Mouse (Mus musculus): ENCODE results near the gene Ryr3. TPM values are rescaled to one million over a fixed set of nuclear protein-coding genes. Genes with fewer than 3 reads are reported as not detected.

Ryr3 gene
- polyA plus RNA-seq (2012; rRNA removed), result 1.4 and 1.5 TPM in 2 replicates

DNA sequence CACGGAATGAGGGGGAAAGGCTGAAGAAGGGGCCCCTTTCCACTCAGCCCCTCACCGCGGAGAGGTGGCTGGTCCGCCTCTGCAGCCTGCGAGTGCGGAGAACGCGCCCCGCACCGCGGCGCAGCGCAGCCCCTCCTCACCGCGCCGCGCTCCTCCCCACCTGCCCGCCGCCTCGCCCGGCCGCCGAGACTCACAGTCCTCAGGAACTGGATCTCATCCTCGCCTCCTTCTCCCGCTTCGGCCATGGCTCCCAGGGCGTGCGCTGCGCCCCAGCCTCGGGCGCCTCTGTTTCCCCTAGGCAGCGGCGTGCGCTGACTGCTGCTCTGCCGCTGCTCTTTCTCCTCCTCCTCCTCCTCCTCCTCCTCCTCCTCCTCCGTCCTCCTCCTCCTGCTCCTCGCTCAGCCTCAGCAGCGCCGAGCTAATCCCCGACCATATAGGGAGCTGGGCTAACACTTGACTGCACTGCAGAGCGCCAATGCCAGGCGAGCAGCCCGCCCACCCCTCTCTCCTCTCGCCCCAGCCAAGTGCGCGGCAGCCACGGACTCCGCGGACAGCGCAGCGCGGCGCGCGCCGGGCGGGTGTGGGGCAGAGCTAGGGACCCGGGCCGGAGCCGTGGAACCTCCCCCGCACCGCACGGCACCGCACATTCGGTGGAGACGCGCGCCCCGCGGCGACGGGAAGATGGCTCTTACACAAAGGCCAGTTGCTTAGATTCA lies at the start of gene Ryr3:
Ryr3 (minus strand) TSS at position 351 of the 716 bp plus-strand sequence.
- no peak for DNase-seq (ENCODE audit: low read depth)

DNA sequence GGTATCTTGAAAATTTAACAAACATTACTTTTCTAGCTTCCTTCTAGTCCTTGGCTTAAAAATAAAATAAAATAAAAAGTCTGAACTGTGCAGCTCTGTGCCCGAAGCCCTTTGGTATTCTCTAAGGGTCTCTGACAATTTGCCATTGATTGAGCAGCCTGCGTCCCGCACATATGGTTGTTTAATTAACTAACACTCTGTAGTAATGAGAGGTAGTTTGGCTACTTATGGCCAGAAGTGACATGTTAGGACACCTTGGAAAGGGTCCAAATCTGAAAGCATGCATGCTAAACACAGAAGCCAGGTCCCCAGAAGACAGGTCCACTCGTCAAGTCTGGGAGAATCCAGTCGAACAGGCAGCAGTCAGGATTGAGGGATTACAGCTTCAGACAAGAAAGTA lies 22.0 kb upstream of the Ryr3 start:
- DNase-seq (ENCODE audit: low read depth), result no peak

- no peak for DNase-seq (ENCODE audit: low read depth)
Measured at GRCm38 (mm10) chr2:113236993-113237392, 20.1 kb upstream of the Ryr3 start.

- no peak for DNase-seq (ENCODE audit: low read depth)
Measured at GRCm38 (mm10) chr2:113234559-113234958, 17.7 kb upstream of the Ryr3 start.

GRCm38 (mm10) chr2:113233356-113233755 lies 16.5 kb upstream of the Ryr3 start:
- no peak for DNase-seq (ENCODE audit: low read depth)

- DNase-seq (ENCODE audit: low read depth), result no peak
Measured at GRCm38 (mm10) chr2:113216105-113216745, 671 bp downstream of the Ryr3 start.

DNA sequence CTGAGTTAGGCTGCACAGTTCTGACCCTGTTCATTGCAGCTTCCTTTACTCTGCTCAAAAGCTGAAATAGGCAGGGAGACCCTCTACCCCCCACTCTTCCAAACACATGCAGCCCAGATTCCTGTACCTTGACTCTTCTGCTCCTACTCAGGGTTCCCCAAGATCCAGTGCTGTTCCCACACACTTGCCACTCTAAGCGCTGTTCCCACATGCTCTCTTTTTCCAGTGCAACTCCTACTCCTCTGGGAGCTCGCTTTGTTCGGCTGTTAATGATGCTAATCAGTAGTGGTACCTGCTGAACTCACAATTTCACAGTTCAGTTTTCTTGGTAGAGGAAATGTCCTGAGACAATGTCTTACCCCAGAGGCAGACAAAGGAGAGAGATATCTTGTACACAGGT lies 6.9 kb downstream of the Ryr3 start:
- no peak for DNase-seq (ENCODE audit: low read depth)

GRCm38 (mm10) chr2:113209263-113209662 lies 7.6 kb downstream of the Ryr3 start:
- no peak for DNase-seq (ENCODE audit: low read depth)

- DNase-seq (ENCODE audit: low read depth), result no peak
Measured at GRCm38 (mm10) chr2:113202857-113203256, 14.0 kb downstream of the Ryr3 start.

DNA sequence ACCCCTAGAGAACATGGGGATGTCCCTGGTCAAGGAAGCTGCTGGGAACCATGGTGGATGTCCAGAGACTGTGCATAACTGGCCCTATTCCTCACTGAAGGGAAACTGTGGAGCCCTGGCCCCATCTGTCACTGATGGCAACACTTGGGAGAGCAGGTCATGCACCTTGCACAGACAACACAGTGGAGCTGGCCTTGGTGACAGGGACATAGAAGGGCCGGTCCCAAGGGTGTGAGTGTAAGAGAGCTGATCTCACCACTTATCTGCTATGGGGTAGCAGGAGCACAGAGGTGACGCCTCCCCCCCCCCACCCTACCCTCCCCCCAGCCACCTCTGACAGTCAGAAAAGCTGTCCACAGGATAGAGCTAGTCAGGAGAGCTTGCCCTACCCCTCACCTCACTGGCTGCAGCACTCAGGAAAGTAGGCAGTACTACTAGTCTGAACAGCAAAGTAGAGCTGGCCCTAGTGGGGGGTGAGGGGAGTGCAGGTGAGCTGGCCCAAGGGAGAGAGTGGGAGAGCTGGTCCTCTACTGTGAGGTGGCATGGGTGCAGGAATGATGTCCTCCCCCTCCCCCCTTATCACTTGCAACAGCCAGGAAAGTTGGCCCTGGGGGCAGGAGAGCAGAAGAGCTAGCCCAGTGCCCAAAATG lies 17.7 kb downstream of the Ryr3 start:
- DNase-seq (ENCODE audit: low read depth), result no peak

DNA sequence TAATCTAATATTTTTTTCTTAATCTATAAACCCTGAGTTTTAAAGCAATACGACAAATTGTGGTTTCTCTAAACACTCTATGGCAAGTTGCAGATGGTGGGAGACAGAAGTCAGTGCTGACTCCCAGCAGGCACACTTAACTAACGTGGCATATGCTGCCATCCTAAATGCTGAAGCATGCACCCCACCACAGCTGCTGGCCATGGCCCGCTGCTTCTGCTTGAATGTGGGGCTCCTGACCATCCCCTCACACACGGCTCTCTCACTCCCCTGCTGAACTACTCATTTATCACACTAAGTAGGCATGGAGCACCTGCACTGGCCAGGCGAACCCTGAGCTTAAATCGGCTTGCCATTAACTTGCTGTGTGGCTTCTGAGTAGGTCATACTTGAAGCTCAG lies 29.7 kb downstream of the Ryr3 start:
- DNase-seq (ENCODE audit: low read depth), result no peak

- DNase-seq (ENCODE audit: low read depth), result no peak
Measured at GRCm38 (mm10) chr2:113181701-113182100, 35.2 kb downstream of the Ryr3 start.

- DNase-seq (ENCODE audit: low read depth), result no peak
Measured at GRCm38 (mm10) chr2:113178047-113178446, 38.8 kb downstream of the Ryr3 start.

DNA sequence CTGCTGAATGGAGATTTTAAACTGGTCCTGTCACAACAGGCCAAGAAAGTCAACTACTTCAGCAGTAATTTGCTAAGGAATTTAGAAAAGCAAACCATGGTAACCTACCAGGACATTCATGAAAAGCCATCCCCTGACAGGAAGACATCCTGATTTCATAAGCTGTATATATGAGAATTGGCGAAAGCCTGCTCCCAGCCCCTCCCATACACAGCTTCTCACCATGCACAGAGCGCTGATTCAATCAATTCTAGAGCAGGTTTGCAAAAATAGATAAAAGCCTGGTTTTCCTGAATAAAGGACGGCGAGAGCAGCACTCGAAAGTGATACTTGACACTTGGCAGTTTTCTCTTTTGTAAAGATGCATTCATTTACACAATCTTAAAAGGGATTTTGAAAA lies 40.6 kb downstream of the Ryr3 start:
- no peak for DNase-seq (ENCODE audit: low read depth)

DNA sequence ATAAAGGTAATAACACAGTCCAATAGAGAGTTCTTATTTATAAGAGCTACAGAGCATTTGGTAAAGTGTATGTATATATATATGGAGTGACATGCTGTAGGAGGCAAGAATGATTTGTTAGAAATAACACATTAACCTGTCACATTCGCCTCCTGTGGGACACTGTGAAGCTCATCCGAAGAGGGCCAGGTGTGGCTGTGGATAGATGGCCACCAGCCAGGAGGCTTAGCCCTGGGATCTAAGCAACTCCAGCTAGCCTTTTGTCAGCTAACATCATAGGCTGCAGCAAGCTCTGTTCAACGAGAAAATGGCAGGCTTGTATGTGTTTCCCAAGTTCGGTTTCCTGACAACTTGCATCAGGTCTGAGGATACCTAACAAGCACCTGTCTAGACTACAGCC lies 48.8 kb downstream of the Ryr3 start:
- DNase-seq (ENCODE audit: low read depth), result no peak

- no peak for DNase-seq (ENCODE audit: low read depth)
Measured at GRCm38 (mm10) chr2:113161494-113161893, 55.4 kb downstream of the Ryr3 start.

GRCm38 (mm10) chr2:113137766-113138165 lies 79.1 kb downstream of the Ryr3 start:
- no peak for DNase-seq (ENCODE audit: low read depth)

DNA sequence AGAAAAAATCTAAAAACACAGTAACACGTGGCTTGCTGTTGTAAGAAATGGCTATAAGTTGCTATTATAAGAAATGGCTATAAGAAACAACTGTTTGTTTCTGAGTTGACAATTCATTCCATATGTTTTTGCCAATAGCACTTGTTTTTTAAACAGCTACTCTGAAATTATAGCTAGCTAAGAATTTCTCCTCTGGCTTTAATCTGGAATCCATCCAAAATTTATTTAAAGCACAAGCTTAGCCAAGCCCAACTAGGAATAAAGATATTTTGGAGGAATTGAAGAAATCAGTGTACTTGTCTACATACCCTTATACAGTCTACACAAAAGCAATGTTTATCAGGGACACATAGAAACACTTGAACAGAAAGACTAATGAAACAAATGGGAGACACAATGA lies 93.4 kb downstream of the Ryr3 start:
- DNase-seq (ENCODE audit: low read depth), result no peak

- no peak for DNase-seq (ENCODE audit: low read depth)
Measured at GRCm38 (mm10) chr2:113119080-113119479, 97.8 kb downstream of the Ryr3 start.

DNA sequence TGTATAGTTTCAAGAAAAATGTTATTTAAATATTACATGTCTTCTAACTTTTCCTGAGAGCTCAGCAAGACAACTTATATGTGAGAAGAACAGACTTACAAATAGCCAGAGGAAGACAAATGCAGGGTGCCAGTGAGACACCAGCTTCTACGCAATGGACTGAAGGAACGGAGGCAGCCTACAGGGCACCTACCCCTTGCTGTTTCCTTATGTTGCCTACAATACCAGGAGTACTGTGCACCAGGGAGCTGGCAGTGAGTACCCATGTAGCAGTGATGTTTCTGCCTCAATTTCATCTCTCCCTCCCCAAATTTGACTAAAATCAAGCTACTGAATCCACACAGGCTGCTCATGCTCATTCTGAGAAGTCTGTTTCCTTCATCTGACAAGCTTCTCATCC lies 100.1 kb downstream of the Ryr3 start:
- no peak for DNase-seq (ENCODE audit: low read depth)

DNA sequence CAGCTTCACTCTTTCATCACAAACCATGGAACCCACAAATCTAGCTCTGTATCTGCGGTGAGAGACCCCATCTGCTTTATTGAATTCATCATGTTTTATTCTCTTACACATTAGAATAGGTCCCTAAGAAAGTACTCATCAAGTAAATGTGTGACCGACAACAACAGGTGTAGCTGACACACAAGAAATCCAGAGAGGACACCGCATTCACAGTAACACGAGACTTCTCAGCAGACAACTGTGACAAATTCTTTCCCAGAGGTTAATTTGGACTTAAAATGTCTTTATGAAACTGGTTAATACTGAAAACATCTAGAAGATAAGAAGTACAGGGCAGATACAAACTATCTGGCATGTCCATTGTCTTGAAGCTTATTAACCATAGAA lies 101.0 kb downstream of the Ryr3 start:
- DNase-seq (ENCODE audit: low read depth), result no peak

DNA sequence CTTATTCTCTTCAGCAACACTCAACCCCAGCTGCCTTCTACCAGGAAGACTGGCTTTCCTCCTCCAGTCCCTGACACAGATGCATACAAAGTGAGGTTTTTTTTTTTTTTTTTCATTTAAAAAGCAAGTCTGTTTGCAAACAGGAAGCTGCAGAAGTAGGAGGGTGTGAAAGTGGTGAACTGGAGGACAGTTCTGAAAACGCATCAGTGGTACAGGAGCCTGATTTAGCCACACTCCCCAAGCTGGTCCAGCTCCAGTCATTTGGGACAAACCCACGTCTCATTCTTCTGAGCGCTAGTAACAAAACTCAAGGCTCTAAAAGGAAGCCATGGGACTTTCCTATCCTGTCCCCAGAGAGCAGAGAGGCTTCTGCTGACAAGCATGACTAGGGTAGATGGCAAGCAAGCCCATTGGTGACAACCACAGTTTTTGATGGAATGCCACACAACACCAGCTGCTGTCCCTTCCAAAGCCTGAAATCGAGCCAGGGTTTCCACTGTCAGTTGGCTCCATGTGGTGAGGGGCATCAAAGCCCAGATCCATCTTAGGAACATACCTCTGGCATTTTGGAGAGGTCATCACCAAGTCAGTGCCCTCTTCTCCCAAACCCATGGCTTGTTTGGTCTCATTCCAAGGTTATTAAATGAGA lies 101.5 kb downstream of the Ryr3 start:
- DNase-seq (ENCODE audit: low read depth), result no peak

DNA sequence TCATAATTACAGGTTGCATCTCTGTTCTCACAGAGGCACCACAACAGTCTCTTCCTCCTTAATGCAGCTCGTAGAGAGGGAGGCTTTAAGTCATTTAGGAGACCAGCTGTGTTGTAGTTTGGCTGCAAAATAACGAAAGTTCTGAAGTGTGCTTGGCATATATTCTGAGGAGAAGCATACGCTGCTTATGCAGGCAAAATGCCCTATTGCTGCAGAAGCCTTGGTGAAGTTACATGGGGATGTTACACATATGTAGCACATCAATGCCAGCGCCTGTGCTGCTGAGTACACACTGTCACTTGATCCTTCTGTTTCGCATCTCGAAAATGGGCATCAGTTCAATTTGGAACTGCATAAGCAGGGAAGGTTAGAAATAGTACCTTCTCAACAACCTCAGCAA lies 112.3 kb downstream of the Ryr3 start:
- DNase-seq (ENCODE audit: low read depth), result no peak

Measured in gonadal fat pad, adult 2 months (tissue).